Mouse (Mus musculus) kidney, adult 2 months (tissue): ENCODE results near the gene 1810046K07Rik.

Experiments used
- CTCF ChIP-seq: fragments of 200-500 bp; conservative IDR thresholded peaks from 2 replicates; pipeline ENCODE4 v1.5.1; 2011; ENCODE audit warnings: low read depth, mild to moderate bottlenecking, control low read depth, low read length, moderate library complexity, mixed read lengths; ENCODE audit not compliant: insufficient read depth, insufficient read length
- POLR2A ChIP-seq: fragments of 200-500 bp; IDR thresholded peaks from one replicate; pipeline ENCODE4 v1.6.1; 2011; ENCODE audit warnings: low read depth, low read length, control low read depth

DNA sequence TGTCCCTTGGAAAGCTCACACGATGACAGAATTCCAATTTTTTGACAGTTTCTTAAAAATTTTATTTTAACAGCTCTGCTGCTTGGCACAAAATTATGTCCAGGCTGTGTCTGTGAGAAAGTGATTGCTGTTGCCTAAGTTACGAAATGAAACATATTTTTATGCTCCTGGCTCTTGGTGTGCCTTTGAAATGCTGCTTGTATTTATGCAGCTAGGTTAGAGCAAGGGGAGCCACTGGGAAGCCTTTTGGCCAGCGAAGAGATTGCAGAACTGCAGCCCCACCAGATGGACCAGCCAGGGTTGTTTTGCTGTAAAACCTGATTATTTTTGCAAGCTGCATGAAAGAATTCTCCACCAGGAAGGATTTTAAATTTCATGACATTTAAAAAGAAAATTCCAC, 23.6 kb downstream of the 1810046K07Rik start:
- TF ChIP-seq POLR2A (no peak), CTCF (no peak)
